Mouse (Mus musculus) hindbrain, embryonic 15.5 days (tissue): ENCODE results near the gene C1ql1. TPM values are rescaled to one million over a fixed set of nuclear protein-coding genes. Genes with fewer than 3 reads are reported as not detected.
A peak's percentile ranks its signal among the peaks of the same experiment; 100 is the strongest.

Experiments used
- ATAC-seq: fragments of 200-750 bp; cut with Nextera tagmentation; 2 replicates; pipeline ENCODE4 v1.8.0; 2017; ENCODE audit warnings: low read depth, moderate number of reproducible peaks, moderate TSS enrichment; ENCODE audit not compliant: low FRiP score
- H3K27ac ChIP-seq: fragments of 300-500 bp; sonication (generic); replicated peaks from 2 replicates; pipeline ENCODE4 v1.5.1; 2015; ENCODE audit warnings: mild to moderate bottlenecking, inconsistent platforms
- H3K27me3 ChIP-seq: fragments of 300-500 bp; sonication (generic); 2 replicates; pipeline ENCODE4 v1.6.1; 2015; ENCODE audit warnings: control low read depth, inconsistent platforms
- H3K36me3 ChIP-seq: fragments of 300-500 bp; sonication (generic); 2 replicates; pipeline ENCODE4 v1.6.1; 2015; ENCODE audit warnings: control low read depth, inconsistent platforms
- H3K4me1 ChIP-seq: fragments of 300-500 bp; sonication (generic); replicated peaks from 2 replicates; pipeline ENCODE4 v1.6.1; 2015; ENCODE audit warnings: control low read depth, inconsistent platforms
- H3K4me2 ChIP-seq: fragments of 300-500 bp; sonication (generic); 2 replicates; pipeline ENCODE4 v1.6.1; 2015; ENCODE audit warnings: moderate library complexity, mild to moderate bottlenecking, inconsistent platforms
- H3K4me3 ChIP-seq: fragments of 300-500 bp; sonication (generic); 2 replicates; pipeline ENCODE4 v1.5.1; 2015; ENCODE audit warnings: mild to moderate bottlenecking, inconsistent platforms
- H3K9ac ChIP-seq: fragments of 300-500 bp; sonication (generic); 2 replicates; pipeline ENCODE4 v1.6.1; 2015; ENCODE audit warnings: inconsistent platforms
- H3K9me3 ChIP-seq: fragments of 300-500 bp; sonication (generic); 2 replicates; pipeline ENCODE4 v1.6.1; 2016; ENCODE audit warnings: control low read depth, inconsistent platforms
- WGBS: fragments of 180-500 bp; shearing (Covaris S2); methylation state at CpG from one replicate; pipeline ENCODE4 v1.1.7; 2015; 5-methylcytosine and 5-hydroxymethylcytosine counted together
- polyA plus RNA-seq: library from polyadenylated mRNA; unstranded; fragments of >200 nt; fragmentation: Nextera tagmentation; extraction: Ambion mirVana; gene quantifications from 2 replicates; pipeline ENCODE4 v1.2.1, GENCODE M21; 2015

The C1ql1 gene
- polyA plus RNA-seq = 9.8 and 11.1 TPM in 2 replicates

DNA sequence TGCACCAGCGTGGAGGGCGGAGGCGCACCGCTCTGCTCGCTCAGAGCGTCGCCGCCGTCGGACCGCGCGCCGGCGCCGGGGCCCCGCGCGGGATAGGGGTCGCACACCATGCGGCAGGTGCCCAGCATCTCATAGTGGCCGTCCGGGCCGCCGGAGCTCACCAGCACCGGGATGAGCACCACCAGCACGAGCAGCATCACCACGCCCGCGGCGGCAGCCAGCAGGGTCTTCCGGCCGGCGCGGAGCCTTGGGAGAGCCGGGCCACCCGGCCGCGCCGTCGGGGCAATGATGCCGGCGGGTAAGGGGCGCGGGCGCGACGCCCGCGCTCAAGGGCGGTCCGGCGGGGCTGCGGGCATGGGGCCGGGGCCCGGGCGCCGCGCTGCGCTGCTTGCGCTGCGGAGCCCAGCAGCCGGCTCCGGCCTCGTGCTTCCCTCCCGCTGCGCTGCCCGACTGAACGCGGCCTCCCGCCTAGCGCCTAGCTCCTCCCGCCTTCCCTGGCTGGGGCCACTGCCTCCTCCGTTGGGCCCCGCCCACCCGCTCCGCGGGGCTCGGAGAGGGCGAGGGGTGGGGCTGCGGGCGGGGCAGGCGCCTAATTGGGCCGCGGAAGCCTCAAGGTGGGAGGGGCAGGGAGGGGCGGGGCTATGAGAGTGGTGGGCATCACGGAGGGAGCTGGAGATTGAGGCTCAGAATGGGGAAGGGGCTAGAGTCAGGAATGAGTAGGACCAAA lies at the start of gene C1ql1:
C1ql1 (minus strand) TSS at position 424 of the 727 bp plus-strand sequence.
- under 1% methylated on average over 75 of the region's 87 CpGs for WGBS
- H3K27ac ChIP-seq = no peak within 1 kb of the TSS
- H3K27me3 ChIP-seq = peaks cover 74% of the 10 kb centered on the region
- H3K4me1 ChIP-seq = peaks cover 41% of the 10 kb centered on the region
- peak within 1 kb of the TSS; percentile 56 for H3K4me2 ChIP-seq
- peak; percentile 64; the same call in 1 of the 2 replicates for ATAC-seq
- H3K4me3 ChIP-seq = peak within 1 kb of the TSS; percentile 34
- no peaks in the 10 kb centered on the region for H3K9me3 ChIP-seq
- H3K36me3 ChIP-seq = no peaks in the 10 kb centered on the region
- peak within 1 kb of the TSS; percentile 20; the same call in 1 of the 2 replicates for H3K9ac ChIP-seq

DNA sequence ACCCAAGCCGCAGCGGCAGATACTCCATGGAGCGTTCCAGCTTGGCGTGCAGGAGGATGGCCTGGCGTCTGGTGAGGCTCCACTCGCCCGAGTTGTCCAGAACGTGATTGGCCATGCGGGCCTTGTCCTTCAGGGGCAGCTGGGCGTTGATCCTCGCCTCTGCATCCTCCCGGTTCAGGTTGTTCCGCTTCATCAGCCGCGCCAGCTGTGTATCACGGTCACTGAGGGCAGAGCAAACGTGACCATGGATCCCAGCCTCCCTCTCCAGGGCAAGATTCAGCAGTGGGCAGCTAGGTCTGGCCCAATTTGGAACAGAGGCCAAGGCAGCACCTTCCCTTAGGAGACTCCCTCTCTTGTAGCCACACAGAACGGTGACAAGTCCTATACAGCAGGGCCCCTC lies 48.5 kb upstream of the C1ql1 start:
- no peak for ATAC-seq
- WGBS = 81% methylated on average over 18 of the region's 18 CpGs
- H3K4me1 ChIP-seq = peaks cover 38% of the 10 kb centered on the region
- H3K4me3 ChIP-seq = no peak overlapping the region
- H3K27ac ChIP-seq = no peak overlapping the region
- no peaks in the 10 kb centered on the region for H3K27me3 ChIP-seq
- no peak overlapping the region for H3K4me2 ChIP-seq
- H3K9ac ChIP-seq = no peak overlapping the region
- H3K36me3 ChIP-seq = peaks cover 48% of the 10 kb centered on the region
- no peaks in the 10 kb centered on the region for H3K9me3 ChIP-seq

DNA sequence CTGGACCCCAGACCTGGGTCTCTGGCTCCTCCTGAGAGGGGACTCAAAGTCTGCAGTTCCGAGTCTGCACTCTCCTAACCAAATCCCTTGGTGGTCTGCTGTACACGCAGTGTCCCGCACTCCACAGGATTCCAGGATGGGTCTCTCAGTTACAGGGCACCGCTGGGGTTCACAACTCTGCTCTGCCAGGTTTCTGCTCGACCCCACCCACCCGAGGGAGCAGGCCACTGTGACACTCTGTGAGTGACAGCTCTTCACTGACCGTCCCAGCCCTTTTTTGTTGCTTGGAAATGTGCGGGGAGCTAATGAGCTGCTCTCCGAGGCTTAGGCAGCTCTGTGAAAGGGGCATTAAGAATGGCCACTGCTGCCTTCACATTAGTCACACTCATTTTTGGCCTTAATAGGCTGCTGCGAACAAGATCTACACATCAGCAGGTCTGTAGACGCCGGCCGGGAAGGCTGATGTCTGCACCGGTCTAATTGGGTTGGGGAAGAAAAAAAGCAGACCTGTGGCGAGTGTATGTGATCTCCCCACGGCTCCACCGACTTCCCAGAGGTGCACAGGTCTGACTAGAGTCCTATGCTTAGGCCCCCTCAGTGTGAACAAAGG lies 47.0 kb upstream of the C1ql1 start:
- Histone ChIP-seq H3K27me3 (peaks cover 12% of the 10 kb centered on the region), H3K9ac (no peak overlapping the region), H3K27ac (peak overlapping the region; percentile 20; the same call in 1 of the 2 replicates), H3K36me3 (peaks cover 40% of the 10 kb centered on the region), H3K9me3 (no peaks in the 10 kb centered on the region), H3K4me2 (no peak overlapping the region), H3K4me3 (no peak overlapping the region), H3K4me1 (peaks cover 39% of the 10 kb centered on the region)
- 19% methylated on average over 17 of the region's 17 CpGs for WGBS
- peak; percentile 15; the same call in 1 of the 2 replicates for ATAC-seq

DNA sequence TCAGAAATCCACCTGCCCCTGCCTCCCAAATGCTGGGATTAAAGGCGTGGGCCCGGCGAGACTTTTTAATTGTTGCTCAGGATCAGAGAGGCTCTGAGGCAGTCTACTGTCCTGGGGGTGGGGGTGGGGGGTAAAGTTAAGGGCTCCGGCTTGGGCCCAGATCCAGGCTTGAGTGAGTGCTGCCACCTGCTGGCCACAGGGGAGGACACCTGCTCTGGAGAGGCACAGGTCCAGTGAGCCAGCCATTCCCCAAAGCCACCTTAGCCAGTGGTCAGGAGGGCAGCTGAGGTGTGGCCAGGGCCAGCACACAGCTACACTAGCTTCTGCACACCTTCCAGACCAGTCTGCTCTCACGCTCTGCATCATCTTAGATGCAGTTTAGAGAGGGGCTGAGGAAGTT lies 46.5 kb upstream of the C1ql1 start:
- H3K27ac ChIP-seq = no peak overlapping the region
- H3K4me3 ChIP-seq = no peak overlapping the region
- 8% methylated on average over 5 of the region's 5 CpGs for WGBS
- peaks cover 37% of the 10 kb centered on the region for H3K36me3 ChIP-seq
- no peak for ATAC-seq
- no peak overlapping the region for H3K9ac ChIP-seq
- H3K4me2 ChIP-seq = no peak overlapping the region
- peaks cover 17% of the 10 kb centered on the region for H3K27me3 ChIP-seq
- peaks cover 35% of the 10 kb centered on the region for H3K4me1 ChIP-seq
- no peaks in the 10 kb centered on the region for H3K9me3 ChIP-seq

DNA sequence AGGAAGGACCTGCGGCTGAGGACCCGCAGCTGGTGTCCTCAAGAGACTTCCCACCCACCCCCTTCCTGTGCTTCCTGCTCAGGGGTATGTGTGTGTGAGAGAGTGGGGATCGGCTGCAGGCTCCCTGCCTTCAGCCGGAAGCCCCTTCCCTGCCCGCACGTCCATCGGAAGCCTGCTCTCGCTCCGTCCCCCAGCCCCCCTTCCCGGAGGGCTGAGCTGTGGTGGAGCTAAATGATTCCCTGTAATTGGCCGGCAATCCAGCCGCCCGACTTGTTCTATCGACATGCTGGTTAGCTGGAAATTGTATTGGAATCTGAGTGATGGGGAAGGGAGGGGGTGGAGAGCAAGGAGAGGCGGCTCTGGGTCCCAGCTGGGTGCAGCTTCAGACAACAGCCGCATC lies 45.2 kb upstream of the C1ql1 start:
- H3K36me3 ChIP-seq = peaks cover 25% of the 10 kb centered on the region
- H3K27me3 ChIP-seq = peaks cover 17% of the 10 kb centered on the region
- H3K4me3 ChIP-seq = peak overlapping the region; percentile 1; the same call in 1 of the 2 replicates
- ATAC-seq = peak; percentile 16; the same call in 1 of the 2 replicates
- peak overlapping the region; percentile 25 for H3K9ac ChIP-seq
- 2% methylated on average over 16 of the region's 16 CpGs for WGBS
- peaks cover 42% of the 10 kb centered on the region for H3K4me1 ChIP-seq
- peak overlapping the region; percentile 48; the same call in 1 of the 2 replicates for H3K27ac ChIP-seq
- no peaks in the 10 kb centered on the region for H3K9me3 ChIP-seq
- peak overlapping the region; percentile 50 for H3K4me2 ChIP-seq

DNA sequence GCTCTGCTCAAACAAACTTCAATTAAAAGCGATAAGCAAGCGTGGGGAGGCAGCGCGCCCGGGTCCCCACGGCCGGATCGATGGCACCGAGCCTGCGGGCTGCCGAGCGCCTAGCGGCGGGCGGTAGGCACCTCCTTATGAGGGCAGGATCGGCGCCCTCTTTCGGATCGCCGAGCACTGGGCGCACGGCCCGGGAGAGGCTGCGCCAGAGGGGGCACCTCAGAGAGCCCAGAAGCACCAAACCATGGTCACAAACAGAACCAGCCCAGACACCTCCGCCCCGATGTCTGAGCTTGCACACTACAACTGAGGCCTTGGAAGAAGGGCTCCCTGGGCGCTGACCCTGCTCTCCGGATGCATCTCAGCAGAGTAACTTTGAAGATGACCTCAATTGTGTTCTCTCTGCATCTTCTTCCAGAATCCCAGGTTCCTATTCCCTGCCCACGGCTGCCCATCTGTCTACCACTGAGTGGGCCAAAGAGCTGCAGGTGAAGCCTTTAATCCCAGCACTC lies 43.7 kb upstream of the C1ql1 start:
- 2% methylated on average over 29 of the region's 29 CpGs for WGBS
- ATAC-seq = no peak

DNA sequence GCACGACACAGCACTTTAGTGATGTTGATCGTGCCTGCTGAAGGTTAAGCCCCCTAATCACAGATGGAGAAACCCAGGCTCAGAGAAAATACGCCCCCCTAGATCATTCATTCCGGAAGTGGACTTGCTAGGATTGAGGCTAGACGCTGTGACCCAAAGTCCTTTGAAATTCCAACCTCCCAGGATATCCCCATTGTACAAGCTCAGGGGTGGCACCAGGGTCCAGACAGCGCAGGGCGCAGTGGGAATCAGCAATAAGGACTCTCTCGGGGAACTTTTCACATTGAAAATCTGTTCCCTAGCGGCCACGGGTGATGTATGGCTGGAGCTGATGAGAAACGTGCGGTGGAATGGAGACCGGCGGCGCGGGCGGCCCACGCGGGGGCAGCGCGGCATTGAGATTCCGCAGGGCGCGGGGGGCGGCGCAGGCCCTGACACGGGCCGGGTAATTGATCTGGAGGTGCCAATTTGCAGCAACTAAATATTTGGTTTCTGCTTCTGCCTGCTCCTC lies 43.2 kb upstream of the C1ql1 start:
- H3K36me3 ChIP-seq = peaks cover 5% of the 10 kb centered on the region
- peak overlapping the region; percentile 84 for H3K4me2 ChIP-seq
- H3K9ac ChIP-seq = peak overlapping the region; percentile 23; the same call in 1 of the 2 replicates
- peaks cover 44% of the 10 kb centered on the region for H3K4me1 ChIP-seq
- no peak for ATAC-seq
- WGBS = 4% methylated on average over 28 of the region's 28 CpGs
- H3K4me3 ChIP-seq = peak overlapping the region; percentile 35
- H3K27me3 ChIP-seq = peaks cover 17% of the 10 kb centered on the region
- H3K27ac ChIP-seq = no peak overlapping the region
- no peaks in the 10 kb centered on the region for H3K9me3 ChIP-seq

More for the DNA sequence above, 43.7 kb upstream of the C1ql1 start:
- H3K4me1 ChIP-seq = peaks cover 42% of the 10 kb centered on the region
- H3K4me2 ChIP-seq = peak overlapping the region; percentile 84
- H3K27me3 ChIP-seq = peaks cover 17% of the 10 kb centered on the region
- no peak overlapping the region for H3K27ac ChIP-seq
- H3K9ac ChIP-seq = peak overlapping the region; percentile 23; the same call in 1 of the 2 replicates
- peaks cover 10% of the 10 kb centered on the region for H3K36me3 ChIP-seq
- peak overlapping the region; percentile 35 for H3K4me3 ChIP-seq
- no peaks in the 10 kb centered on the region for H3K9me3 ChIP-seq

DNA sequence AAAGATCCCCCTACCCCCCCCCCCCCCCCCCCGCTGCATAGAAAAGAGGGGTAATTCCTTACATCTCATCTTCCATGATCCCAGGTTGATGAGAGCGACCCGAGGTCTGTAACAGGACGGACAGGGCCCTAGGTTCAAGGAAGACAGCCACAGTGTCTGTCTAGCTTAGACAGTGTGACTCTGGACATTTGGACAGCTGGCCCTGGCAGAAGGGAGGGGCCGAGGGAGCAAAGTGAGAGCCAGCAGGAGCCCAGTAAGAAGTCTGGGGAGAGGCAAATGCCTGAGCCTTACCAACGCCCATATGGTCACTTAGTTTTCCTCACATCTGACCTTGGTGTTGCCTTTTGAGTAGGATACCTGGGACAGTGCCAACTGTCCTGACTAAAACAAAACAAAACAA lies 38.7 kb upstream of the C1ql1 start:
- peaks cover 33% of the 10 kb centered on the region for H3K4me1 ChIP-seq
- no peaks in the 10 kb centered on the region for H3K9me3 ChIP-seq
- H3K27me3 ChIP-seq = peaks cover 17% of the 10 kb centered on the region
- 44% methylated on average over 6 of the region's 6 CpGs for WGBS
- H3K9ac ChIP-seq = no peak overlapping the region
- no peak overlapping the region for H3K4me2 ChIP-seq
- no peak overlapping the region for H3K27ac ChIP-seq
- no peaks in the 10 kb centered on the region for H3K36me3 ChIP-seq
- H3K4me3 ChIP-seq = no peak overlapping the region
- ATAC-seq = no peak

DNA sequence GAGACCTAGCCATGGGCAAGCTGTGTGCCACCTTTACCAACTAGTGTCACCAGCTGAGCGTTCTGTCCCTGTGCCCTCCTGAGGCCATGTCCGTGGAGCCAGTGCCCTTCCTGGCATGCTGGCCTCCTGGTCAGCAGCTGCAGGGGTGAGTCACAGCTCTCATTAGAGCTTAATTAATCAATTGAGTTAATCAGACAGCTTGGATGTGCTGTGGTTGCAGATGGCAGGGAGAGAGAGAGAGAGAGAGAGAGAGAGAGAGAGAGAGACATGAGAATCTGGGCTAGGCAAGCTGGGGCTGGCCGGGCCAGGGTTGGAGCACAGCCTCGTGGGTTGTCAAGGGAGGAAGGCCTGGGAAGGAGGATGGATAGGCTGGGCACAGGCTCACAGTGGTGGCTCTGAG lies 38.1 kb upstream of the C1ql1 start:
- H3K9ac ChIP-seq = no peak overlapping the region
- H3K27ac ChIP-seq = peak overlapping the region; percentile 15; the same call in 1 of the 2 replicates
- peaks cover 16% of the 10 kb centered on the region for H3K27me3 ChIP-seq
- no peaks in the 10 kb centered on the region for H3K9me3 ChIP-seq
- no peaks in the 10 kb centered on the region for H3K36me3 ChIP-seq
- H3K4me3 ChIP-seq = no peak overlapping the region
- peaks cover 27% of the 10 kb centered on the region for H3K4me1 ChIP-seq
- no peak overlapping the region for H3K4me2 ChIP-seq
- WGBS = 44% methylated on average over 4 of the region's 4 CpGs
- ATAC-seq = no peak

DNA sequence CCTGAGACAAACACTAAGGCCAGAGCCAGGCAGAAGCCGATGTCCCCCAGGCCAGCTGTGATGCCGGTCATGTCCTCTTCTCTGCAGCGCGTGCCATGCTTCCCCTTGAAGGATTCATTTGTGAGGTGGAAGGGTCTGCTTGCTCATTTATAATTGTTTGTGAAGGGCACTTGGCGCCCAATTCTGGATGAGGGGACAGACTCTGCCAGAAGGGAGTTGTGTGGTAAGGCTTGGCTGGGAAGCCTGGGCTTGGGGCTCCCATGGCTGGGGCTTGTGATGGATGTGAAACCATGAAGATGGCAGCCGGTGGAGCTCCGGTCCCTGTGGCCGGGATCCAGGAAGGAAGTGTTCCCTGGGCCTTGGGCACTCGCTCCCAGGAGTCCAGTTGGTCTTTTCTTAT lies 37.6 kb upstream of the C1ql1 start:
- 76% methylated on average over 9 of the region's 9 CpGs for WGBS

DNA sequence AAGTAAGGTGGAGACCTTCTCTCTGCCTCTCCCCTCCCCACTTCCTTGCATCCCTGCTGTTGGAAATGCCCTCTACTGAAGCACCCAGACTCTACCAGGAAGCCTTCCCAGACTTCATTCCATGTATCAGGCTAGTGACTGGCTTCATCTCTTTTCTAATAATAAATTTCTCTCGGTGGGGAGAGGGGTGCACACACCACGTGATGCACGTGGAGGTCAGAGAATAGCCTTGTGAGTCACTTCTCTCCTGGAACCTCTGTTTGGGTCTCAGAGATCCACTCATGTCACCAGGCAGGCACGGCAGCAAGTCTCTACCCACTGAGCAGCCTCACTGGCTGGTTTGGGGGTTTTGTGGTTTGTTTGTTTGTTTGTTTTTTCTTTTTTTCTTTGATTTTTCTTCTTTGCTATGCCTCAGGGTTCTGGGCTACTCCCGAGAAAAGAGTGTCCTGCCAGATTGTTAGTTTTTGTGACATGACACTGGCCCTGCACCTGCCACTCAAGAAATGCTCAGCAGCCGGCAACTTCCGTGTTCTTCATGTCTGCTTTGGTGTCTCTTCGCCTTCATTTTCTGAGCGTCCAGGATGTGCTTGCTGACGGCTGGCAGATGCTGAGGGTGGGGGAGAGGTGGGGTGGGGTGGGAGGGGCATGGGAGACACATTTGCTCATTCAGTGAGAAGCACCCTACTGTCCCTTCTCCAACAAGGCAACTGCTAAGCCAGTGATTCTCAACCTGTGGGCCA lies 34.8 kb upstream of the C1ql1 start:
- no peak overlapping the region for H3K9ac ChIP-seq
- peaks cover 17% of the 10 kb centered on the region; the same call in 1 of the 2 replicates for H3K4me1 ChIP-seq
- no peaks in the 10 kb centered on the region for H3K27me3 ChIP-seq
- no peak overlapping the region for H3K4me2 ChIP-seq
- WGBS = 56% methylated on average over 10 of the region's 10 CpGs
- no peaks in the 10 kb centered on the region for H3K36me3 ChIP-seq
- ATAC-seq = no peak
- no peak overlapping the region for H3K27ac ChIP-seq
- H3K9me3 ChIP-seq = no peaks in the 10 kb centered on the region
- no peak overlapping the region for H3K4me3 ChIP-seq

More for the DNA sequence above, 37.6 kb upstream of the C1ql1 start:
- no peaks in the 10 kb centered on the region for H3K36me3 ChIP-seq
- H3K4me2 ChIP-seq = no peak overlapping the region
- H3K27me3 ChIP-seq = peaks cover 11% of the 10 kb centered on the region
- no peaks in the 10 kb centered on the region for H3K9me3 ChIP-seq
- no peak overlapping the region for H3K4me3 ChIP-seq
- peaks cover 24% of the 10 kb centered on the region; the same call in 1 of the 2 replicates for H3K4me1 ChIP-seq
- no peak for ATAC-seq
- H3K27ac ChIP-seq = peak overlapping the region; percentile 15; the same call in 1 of the 2 replicates
- H3K9ac ChIP-seq = no peak overlapping the region
